Mouse (Mus musculus) kidney, postnatal 36 days (tissue): ENCODE measurements around the gene Focad.
A peak's percentile ranks its signal among the peaks of the same experiment; 100 is the strongest.
"Not testable (repeated sequence)": the region's sequence is repeated elsewhere in the genome, so short reads cannot be mapped to it uniquely, and the experiment has no call there.

Experiments
- DNase-seq, 2 experiments: peaks; one replicate each; pipeline ENCODE4 v3.0.0; 2021 to 2022; ENCODE audit warnings: mixed read lengths in 2 of 2

Focad gene

GRCm38 (mm10) chr4:88308342-88309116 lies 214.1 kb downstream of the Focad start:
- DNase-seq, result no peak

- DNase-seq, result peak; percentile 11 to 66
These were observed 215.2 kb downstream of the Focad start for GRCm38 (mm10) chr4:88309676-88310075.

GRCm38 (mm10) chr4:88314898-88315297 lies 220.5 kb downstream of the Focad start:
- DNase-seq, result no peak

GRCm38 (mm10) chr4:88320067-88320466 lies 225.6 kb downstream of the Focad start:
- DNase-seq, result no peak

GRCm38 (mm10) chr4:88325392-88325791 lies 231.0 kb downstream of the Focad start:
- DNase-seq, result no peak

- DNase-seq, result no peak
These were observed 240.1 kb downstream of the Focad start for GRCm38 (mm10) chr4:88334533-88334932.

- no peak for DNase-seq
These were observed 242.3 kb downstream of the Focad start for GRCm38 (mm10) chr4:88336753-88337152.

GRCm38 (mm10) chr4:88337365-88337764 lies 242.9 kb downstream of the Focad start:
- no peak for DNase-seq

GRCm38 (mm10) chr4:88338130-88338529 lies 243.7 kb downstream of the Focad start:
- DNase-seq, result no peak

- DNase-seq, result no peak
These were observed 250.0 kb downstream of the Focad start for GRCm38 (mm10) chr4:88344468-88344867.

- no peak for DNase-seq
These were observed 250.6 kb downstream of the Focad start for GRCm38 (mm10) chr4:88345065-88345464.

- no peak for DNase-seq
These were observed 251.5 kb downstream of the Focad start for GRCm38 (mm10) chr4:88345938-88346337.

GRCm38 (mm10) chr4:88350910-88351309 lies 256.5 kb downstream of the Focad start:
- peak; percentile 72 to 73 for DNase-seq

- DNase-seq, result peak in 1 of 2 experiments; percentile 26
These were observed 262.2 kb downstream of the Focad start for GRCm38 (mm10) chr4:88356652-88357051.

GRCm38 (mm10) chr4:88357431-88357830 lies 263.0 kb downstream of the Focad start:
- no peak for DNase-seq

GRCm38 (mm10) chr4:88369951-88370350 lies 275.5 kb downstream of the Focad start:
- no peak for DNase-seq

GRCm38 (mm10) chr4:88370819-88371218 lies 276.4 kb downstream of the Focad start:
- DNase-seq, result no peak

GRCm38 (mm10) chr4:88372293-88373224 lies 278.1 kb downstream of the Focad start:
- DNase-seq, result no peak

GRCm38 (mm10) chr4:88390036-88390435 lies 295.6 kb downstream of the Focad start:
- DNase-seq, result no peak

- not testable (repeated sequence) for DNase-seq
These were observed 296.2 kb downstream of the Focad start for GRCm38 (mm10) chr4:88390596-88390995.

- DNase-seq, result no peak
These were observed 301.3 kb downstream of the Focad start for GRCm38 (mm10) chr4:88395717-88396116.

- DNase-seq, result no peak
These were observed 302.6 kb downstream of the Focad start for GRCm38 (mm10) chr4:88396995-88397521.

- peak; percentile 3 to 15 for DNase-seq
These were observed 306.0 kb downstream of the Focad start for GRCm38 (mm10) chr4:88400302-88400991.
